Mouse (Mus musculus) A20 (cell line): Measurements from ENCODE around the gene Sirt7.
A peak's percentile ranks its signal among the peaks of the same experiment; 100 is the strongest.
"Not testable (repeated sequence)": the region's sequence is repeated elsewhere in the genome, so short reads cannot be mapped to it uniquely, and the experiment has no call there.

ENCODE experiments used
- DNase-seq: peaks from one replicate; pipeline ENCODE4 v3.0.0-alpha.2; 2011; ENCODE audit warnings: low read depth, low spot score

The Sirt7 gene

DNA sequence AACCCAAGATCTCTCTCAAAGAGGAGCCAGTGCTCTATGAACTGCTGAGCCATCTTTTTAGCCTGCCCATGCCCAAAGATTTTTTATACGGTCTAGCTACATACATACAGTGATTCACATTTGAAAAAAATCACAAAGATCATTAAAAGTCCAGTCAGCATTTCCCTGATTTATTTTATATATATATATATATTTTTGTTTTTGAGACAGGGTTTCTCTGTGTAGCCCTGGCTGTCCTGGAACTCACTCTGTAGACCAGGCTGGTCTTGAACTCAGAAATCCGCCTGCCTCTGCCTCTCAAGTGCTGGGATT is 42.1 kb downstream of the Sirt7 start:
- not testable (repeated sequence) for DNase-seq

- DNase-seq, result peak; percentile 86
Observed at GRCm38 (mm10) chr11:120582268-120582981, 42.6 kb downstream of the Sirt7 start.

GRCm38 (mm10) chr11:120581490-120582267 is 43.4 kb downstream of the Sirt7 start, which contains the start of gene Arhgdia:
Gene Arhgdia (minus strand): TSS chr11:120581624.
- DNase-seq, result peak; percentile 91

DNA sequence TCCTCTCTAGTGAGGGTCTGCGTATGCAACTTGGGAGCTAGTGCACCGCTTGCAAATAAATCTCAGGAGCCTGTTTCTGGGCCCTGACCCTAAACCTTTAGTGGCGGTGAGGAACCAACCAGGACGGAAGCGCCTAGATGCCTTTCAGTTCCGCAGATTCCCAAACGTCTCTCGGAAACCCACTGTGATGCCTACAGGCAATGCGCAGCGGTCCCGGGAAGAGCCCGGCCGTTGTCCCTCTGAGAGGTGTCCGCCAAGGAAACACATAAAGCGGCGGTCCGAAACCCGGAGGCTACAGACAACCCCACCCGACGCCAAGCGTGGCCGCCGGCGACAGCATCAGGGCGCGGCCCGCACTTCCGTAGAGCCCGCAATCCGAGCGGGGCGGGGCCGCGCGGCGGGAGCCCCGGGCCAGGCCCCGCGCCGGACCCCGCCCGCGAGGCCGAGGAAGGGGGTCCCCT is 44.1 kb downstream of the Sirt7 start:
- peak; percentile 58 for DNase-seq

GRCm38 (mm10) chr11:120580190-120580589 is 44.9 kb downstream of the Sirt7 start:
- DNase-seq, result peak; percentile 70

DNA sequence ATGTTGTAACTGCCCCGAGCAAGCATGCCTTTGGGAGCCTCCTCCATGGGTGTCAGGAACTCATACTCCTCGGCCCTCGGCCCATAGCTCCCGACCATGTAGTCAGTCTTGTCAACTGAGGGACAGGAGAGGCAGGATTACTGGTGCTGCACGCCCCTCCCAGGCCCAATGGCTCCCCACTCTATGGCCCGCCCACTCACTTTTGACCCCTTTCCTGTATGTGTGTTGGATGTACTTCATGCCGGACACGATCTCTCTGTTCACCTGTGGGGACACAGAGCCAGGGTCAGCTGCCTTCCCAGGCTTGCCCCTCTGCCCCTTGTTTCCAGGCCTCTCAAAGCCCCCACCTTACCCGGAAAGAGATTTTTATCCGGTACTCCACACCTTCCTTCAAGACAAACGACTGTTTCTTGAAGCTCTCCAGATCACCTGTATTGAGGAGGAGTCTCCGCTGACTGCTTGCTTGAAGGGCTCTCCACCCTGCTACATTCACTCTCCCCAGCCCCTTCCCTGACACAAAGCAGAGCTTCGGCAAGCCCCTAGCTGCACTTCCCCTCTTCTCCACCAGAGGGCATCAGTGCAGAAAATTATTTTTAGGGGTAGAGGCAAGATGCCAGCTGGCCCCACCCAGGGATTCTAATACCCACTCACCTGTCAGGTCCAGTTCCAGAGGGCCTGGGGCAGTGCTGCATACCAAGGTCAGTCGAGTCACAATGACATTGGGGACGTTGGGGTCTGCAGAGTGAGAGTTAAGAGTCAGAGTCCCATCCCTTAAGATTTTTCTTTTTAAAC is 45.5 kb downstream of the Sirt7 start:
- DNase-seq, result peak; percentile 84

- DNase-seq, result no peak
Observed at GRCm38 (mm10) chr11:120578694-120579243, 46.3 kb downstream of the Sirt7 start.

- DNase-seq, result no peak
Observed at GRCm38 (mm10) chr11:120578024-120578693, 46.9 kb downstream of the Sirt7 start.

DNA sequence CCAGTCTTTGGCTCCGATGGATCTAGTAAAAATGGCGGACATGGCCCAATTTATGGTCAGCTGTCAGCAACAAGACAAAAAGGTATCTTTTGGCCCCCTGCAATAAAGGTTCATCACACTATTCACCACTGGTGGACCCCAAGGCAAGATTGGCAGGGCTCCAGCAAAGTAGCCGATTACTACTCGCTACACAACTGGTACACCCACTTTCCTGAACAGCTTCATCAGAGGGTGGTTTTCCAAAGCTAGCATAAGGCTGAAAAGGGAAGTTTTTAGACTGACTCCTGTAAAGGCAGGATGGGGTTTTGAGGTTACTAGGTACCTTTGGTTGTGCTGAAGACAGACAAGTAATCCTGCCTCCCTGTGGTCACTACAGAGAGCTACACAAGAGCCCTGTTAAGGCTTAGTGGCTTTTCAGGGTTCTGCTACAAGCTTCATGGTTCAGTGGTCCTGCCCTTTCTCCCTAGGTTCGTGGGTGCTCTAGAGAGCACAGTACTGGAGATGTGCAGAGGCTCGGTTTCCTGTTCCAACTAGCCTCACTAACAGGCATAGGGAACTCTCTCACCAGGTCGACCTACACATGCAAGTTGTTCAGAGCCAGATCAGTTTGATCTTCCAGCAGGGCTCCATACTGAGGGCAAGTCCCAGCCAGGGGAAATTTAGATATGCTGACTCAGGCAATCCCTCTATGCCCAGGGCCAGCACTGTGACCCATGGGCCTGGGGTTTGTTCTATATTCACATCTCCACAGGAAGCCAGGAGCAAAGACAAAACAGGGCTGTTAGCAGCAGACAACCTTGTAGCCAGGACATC is 47.6 kb downstream of the Sirt7 start:
- peak; percentile 69 for DNase-seq

DNA sequence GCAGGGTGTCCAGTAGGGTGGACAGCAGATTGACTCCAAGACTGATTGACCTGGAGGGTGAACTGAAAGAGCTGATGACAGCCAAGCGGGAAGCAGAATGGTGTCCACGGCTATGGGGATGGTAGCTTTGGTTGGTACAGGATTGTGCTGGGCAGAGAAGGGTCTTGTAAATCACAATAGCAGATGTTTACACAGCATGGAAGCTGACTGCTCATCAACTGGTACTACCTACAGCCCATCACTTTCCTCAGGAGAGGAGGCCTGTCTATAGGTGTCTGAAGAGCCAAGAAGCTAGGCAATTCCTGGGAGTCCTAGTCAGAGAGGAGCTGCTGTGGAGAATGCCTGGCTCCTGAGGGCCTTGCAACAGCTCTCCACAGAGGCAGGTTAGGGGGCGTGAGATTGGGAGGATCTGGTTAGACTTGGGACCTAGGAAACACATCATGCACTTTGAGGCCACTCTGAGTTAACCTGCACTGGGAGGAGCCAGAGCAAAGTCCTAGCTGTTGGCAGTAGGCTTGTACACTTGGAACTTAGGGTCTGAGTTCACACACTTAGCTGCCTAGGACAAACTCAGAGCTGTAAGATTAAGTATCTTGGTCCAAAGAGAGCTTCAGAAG is 48.6 kb downstream of the Sirt7 start:
- DNase-seq, result peak; percentile 21

- peak; percentile 29 for DNase-seq
Observed at GRCm38 (mm10) chr11:120575940-120576339, 49.1 kb downstream of the Sirt7 start.

- no peak for DNase-seq
Observed at GRCm38 (mm10) chr11:120575046-120575445, 50.0 kb downstream of the Sirt7 start.

GRCm38 (mm10) chr11:120574278-120574600 is 50.8 kb downstream of the Sirt7 start:
- DNase-seq, result peak; percentile 50

DNA sequence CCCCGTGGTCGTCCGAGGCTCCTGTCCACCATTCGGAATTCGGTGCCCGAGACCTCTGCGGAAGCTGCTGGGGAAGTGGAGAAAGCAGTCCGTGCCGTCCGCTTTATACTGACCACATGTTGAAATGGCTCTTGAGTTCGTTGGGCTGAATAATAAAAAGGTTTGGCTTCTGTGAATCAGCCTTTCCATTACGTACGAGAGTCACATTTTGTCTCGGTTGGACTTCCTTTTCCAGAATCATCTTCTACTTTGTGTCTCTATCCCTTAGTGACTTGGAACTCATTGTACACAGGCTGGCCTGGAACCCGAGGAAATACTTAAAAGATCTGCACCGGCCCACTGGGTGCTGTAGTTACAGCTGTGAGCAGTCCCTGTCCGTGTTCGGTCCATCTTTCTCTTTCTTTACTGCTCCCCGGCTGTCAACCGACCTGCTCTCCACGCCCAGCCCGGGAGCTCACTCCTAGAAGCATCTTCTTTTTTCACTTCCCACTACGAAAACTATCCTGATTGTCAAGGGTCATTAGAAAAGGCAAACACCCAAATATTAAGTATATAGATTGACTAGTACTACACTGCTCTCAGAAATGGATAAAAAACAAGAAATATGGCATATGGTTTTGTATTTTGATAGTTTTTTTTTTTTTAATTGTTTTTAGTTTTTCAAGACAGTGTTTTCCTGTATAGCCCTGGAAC is 51.3 kb downstream of the Sirt7 start:
- DNase-seq, result no peak

DNA sequence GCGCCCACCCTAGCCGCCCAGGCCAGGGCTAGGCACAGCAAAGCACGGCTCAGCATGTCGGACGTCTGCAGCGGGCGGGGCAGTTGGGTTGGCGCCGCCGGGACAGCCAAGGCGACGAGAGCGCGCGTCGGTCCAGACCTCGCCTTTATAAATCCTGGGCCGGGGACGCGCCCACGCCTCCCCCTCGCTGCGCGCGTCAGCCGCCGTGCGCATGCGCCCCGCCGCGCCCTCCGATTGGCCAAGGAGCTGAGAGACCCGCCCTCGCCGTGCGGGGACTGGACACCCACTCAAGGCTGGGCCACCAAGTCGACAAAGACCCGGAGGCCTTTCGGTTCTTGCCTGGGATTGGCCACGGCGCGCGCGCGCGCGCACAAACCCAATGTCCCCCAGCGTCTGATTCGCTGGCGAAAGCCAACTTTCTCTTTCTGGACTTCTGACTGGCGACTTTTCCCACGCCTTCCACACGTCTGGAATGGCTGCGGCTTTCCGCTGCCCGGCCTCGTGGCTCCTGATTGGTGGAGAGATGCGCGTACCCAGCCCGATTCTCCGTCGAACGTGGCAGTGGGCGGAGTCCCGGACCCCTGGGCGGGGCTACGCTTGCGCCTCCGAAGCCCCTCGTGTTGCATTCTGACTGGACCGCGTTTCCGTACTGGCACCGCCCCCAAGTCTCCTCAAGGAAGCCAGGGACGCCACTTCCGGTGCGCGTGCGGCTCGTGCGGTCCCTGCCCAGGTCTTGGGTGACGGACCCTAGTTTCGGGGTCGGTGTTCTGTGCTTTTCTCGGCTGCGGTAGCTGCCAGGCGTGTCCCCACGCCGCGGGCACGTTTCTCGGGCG is 52.1 kb downstream of the Sirt7 start, which contains the start of gene P4hb:
Gene P4hb (minus strand): TSS at position 502 of the 833 bp plus-strand sequence.
- peak; percentile 100 for DNase-seq

GRCm38 (mm10) chr11:120572417-120572751 is 52.7 kb downstream of the Sirt7 start:
- no peak for DNase-seq

- no peak for DNase-seq
Observed at GRCm38 (mm10) chr11:120571754-120572416, 53.2 kb downstream of the Sirt7 start.

- no peak for DNase-seq
Observed at GRCm38 (mm10) chr11:120571122-120571521, 53.9 kb downstream of the Sirt7 start.
